Mouse (Mus musculus) heart, adult 2 months (tissue): Measurements from ENCODE around the gene Sspn. TPM values are rescaled to one million over a fixed set of nuclear protein-coding genes. Genes with fewer than 3 reads are reported as not detected.
A peak's percentile ranks its signal among the peaks of the same experiment; 100 is the strongest.

ENCODE experiments used
- DNase-seq, 2 experiments: peaks; one replicate each; pipeline ENCODE4 v3.0.0; 2021
- H3K27ac ChIP-seq: fragments of 200-600 bp; 2 replicates; pipeline ENCODE4 v1.8.1; 2022
- H3K27me3 ChIP-seq: fragments of 200-500 bp; 2 replicates; pipeline ENCODE4 v1.6.1; 2012; ENCODE audit warnings: mild to moderate bottlenecking, low read length, inconsistent platforms, mixed read lengths; ENCODE audit not compliant: control insufficient read depth, insufficient read depth
- H3K36me3 ChIP-seq: fragments of 200-500 bp; 2 replicates; pipeline ENCODE4 v1.6.1; 2012; ENCODE audit warnings: low read length, inconsistent platforms; ENCODE audit not compliant: control insufficient read depth, insufficient read depth
- H3K4me1 ChIP-seq: fragments of 200-500 bp; 2 replicates; pipeline ENCODE4 v1.6.1; 2011; ENCODE audit warnings: low read length; ENCODE audit not compliant: control insufficient read depth, insufficient read depth
- H3K4me3 ChIP-seq: fragments of 200-600 bp; 2 replicates; pipeline ENCODE4 v1.8.1; 2022
- H3K79me2 ChIP-seq: fragments of 200-500 bp; replicated peaks from 2 replicates; pipeline ENCODE4 v1.6.1; 2012; ENCODE audit warnings: mild to moderate bottlenecking, inconsistent platforms, low read length, moderate library complexity, mixed read lengths; ENCODE audit not compliant: control insufficient read depth, insufficient read depth
- H3K9ac ChIP-seq: fragments of 200-500 bp; 2 replicates; pipeline ENCODE4 v1.6.1; 2012; ENCODE audit warnings: low read depth, mild to moderate bottlenecking, control low read depth, inconsistent platforms, low read length, mixed read lengths
- CTCF ChIP-seq: fragments of 200-600 bp; IDR thresholded peaks from 2 replicates; pipeline ENCODE4 v1.8.1; 2022; ENCODE audit warnings: antibody characterized with exemption, mild to moderate bottlenecking, moderate library complexity
- EP300 ChIP-seq: fragments of 200-500 bp; IDR thresholded peaks from 2 replicates; pipeline ENCODE4 v1.6.1; 2011; ENCODE audit warnings: low read depth, low read length, control low read depth; ENCODE audit not compliant: insufficient read depth
- POLR2A ChIP-seq: fragments of 200-500 bp; IDR thresholded peaks from 2 replicates; pipeline ENCODE4 v1.6.1; 2011; ENCODE audit warnings: mild to moderate bottlenecking, low read depth, low read length, control low read depth; ENCODE audit not compliant: insufficient read depth
- WGBS: fragments of 180-500 bp; shearing (Covaris S2); methylation state at CpG from one replicate; pipeline ENCODE4 v1.1.7; 2018; 5-methylcytosine and 5-hydroxymethylcytosine counted together
- intact Hi-C: fragments of 180-260 bp; cut with DNase I; formaldehyde crosslinking; loops from one replicate; pipeline ENCODE4 v1.15.1; 2025
- polyA plus RNA-seq: library from polyadenylated mRNA; depleted of rRNA; stranded (reverse); fragments of >200 nt; gene quantifications from 2 replicates; pipeline ENCODE4 v1.2.3, GENCODE M21; 2012
- total RNA-seq, 2 experiments: library from RNA; stranded (reverse); gene quantifications; 2 replicates each; pipeline ENCODE4 v1.2.3; 2021

Gene Sspn
- total and polyA plus RNA-seq, 3 experiments, result 62.1 to 114 (median 104) TPM

DNA sequence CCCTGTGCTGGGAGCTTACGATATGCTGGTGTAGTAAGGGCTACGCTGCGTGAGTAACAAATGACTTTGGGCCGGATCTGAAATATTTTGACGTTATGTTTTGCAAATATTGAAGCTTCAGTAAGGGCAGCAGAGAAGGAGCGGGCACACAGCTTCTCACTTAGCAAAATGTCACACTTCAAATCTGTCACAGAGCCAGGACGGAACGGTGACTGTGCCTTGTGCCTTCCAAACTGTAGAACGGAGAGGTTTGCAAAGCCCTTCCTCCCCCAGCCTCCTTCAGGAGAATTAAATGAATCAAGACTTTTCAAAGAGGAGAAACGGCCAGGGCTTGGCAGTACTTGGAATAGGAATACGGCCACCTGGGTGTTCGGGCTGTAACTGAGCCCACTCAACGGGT lies 32.5 kb downstream of the Sspn start:
- intact Hi-C loops, result no loop called here
- Histone ChIP-seq H3K27me3 (no peaks in the 10 kb centered on the region), H3K4me1 (peaks cover 6% of the 10 kb centered on the region), H3K4me3 (no peak overlapping the region), H3K79me2 (no peaks in the 10 kb centered on the region), H3K36me3 (peaks cover 3% of the 10 kb centered on the region; the same call in 1 of the 2 replicates), H3K9ac (no peak overlapping the region), H3K27ac (peak overlapping the region; percentile 41; the same call in 1 of the 2 replicates)
- peak in 1 of 2 experiments; percentile 21 for DNase-seq
- TF ChIP-seq EP300 (no peak), POLR2A (no peak), CTCF (no peak)
- 71% methylated on average over 13 of the region's 13 CpGs for WGBS

DNA sequence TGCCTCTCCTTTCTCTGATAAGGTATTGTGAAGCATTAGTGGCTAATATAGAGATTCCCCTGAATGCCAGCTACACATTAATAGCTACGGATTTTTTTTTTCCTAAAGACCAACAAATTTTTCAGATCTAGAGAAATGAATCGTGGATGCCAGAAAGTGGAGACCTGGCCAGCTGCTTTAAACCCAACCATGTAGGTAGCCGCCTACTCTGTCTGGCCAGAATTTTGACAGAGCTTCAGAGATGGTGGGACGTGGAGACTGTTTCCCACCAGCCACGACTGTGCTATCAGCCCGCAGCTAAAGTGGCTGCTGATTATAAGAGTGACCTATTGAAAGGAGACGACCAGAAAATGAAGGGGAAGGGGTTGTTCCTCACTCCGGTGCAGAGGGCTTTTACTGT lies 36.3 kb downstream of the Sspn start:
- peak overlapping the region; percentile 83 for H3K27ac ChIP-seq
- H3K79me2 ChIP-seq, result no peaks in the 10 kb centered on the region
- H3K36me3 ChIP-seq, result peaks cover 3% of the 10 kb centered on the region; the same call in 1 of the 2 replicates
- 45% methylated on average over 8 of the region's 8 CpGs for WGBS
- H3K27me3 ChIP-seq, result no peaks in the 10 kb centered on the region
- H3K4me3 ChIP-seq, result no peak overlapping the region
- intact Hi-C loops, result no loop called here
- no peak overlapping the region for H3K9ac ChIP-seq
- TF ChIP-seq POLR2A (no peak), EP300 (no peak), CTCF (no peak)
- H3K4me1 ChIP-seq, result peaks cover 8% of the 10 kb centered on the region
- no peak for DNase-seq

DNA sequence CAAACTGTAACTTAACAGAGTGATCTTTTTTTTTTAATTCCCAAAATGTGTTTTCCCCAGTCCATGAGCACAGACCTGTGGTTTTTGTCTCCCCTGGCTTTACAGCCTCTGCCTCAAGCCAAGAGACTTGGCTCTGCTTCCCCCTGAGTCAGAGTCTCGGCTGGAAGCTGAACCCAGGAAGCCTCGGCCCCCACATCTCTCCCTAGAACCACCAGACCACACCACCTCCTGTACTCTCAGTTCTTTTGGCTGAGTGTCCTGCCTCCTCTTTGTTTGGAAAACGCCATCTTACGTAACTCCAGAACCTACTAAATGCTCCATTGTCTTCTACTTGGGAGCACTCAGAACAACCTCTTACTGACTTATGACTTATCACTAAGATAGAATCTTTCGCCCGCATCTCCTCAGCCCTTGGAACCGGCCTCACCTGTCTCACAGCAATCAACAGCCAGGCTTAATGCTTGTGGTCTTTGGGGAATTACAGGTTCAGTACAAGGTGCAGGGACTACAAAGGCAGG lies 36.9 kb downstream of the Sspn start:
- no peak overlapping the region for H3K9ac ChIP-seq
- 30% methylated on average over 7 of the region's 7 CpGs for WGBS
- H3K27me3 ChIP-seq, result no peaks in the 10 kb centered on the region
- H3K4me1 ChIP-seq, result peaks cover 10% of the 10 kb centered on the region
- peak; percentile 70 to 76 for DNase-seq
- peak overlapping the region; percentile 83 for H3K27ac ChIP-seq
- H3K79me2 ChIP-seq, result no peaks in the 10 kb centered on the region
- peaks cover 3% of the 10 kb centered on the region; the same call in 1 of the 2 replicates for H3K36me3 ChIP-seq
- TF ChIP-seq POLR2A, result no peak
- peak; percentile 54; the same call in 1 of the 2 replicates for TF ChIP-seq EP300
- no peak overlapping the region for H3K4me3 ChIP-seq
- intact Hi-C loops, result no loop called here

DNA sequence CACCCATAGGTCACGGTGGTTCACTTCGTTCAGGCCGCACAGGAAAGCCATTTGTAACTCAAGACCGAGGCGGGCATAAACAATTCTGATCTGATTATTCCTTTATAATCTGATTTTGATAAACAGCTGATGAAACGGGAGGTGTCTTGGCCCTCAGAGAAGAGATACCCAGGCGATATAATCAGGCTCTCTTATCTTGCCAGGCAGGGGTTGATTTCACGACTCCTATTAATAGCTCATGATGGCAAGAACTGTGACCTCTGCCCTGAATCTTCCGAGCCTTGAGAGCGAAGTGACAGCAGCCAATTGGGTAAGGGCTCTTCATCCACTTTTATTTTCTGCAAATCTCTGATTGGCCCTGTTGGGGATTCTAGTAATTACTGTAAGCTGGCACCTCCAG lies 37.4 kb downstream of the Sspn start:
- TF ChIP-seq POLR2A (no peak), EP300 (no peak), CTCF (no peak)
- Histone ChIP-seq H3K9ac (no peak overlapping the region), H3K27ac (peak overlapping the region; percentile 83), H3K36me3 (peaks cover under 1% of the 10 kb centered on the region; the same call in 1 of the 2 replicates), H3K4me3 (no peak overlapping the region), H3K27me3 (no peaks in the 10 kb centered on the region), H3K4me1 (peaks cover 10% of the 10 kb centered on the region), H3K79me2 (no peaks in the 10 kb centered on the region)
- DNase-seq, result peak in 1 of 2 experiments; percentile 35
- WGBS, result 42% methylated on average over 10 of the region's 10 CpGs
- intact Hi-C loops, result no loop called here

DNA sequence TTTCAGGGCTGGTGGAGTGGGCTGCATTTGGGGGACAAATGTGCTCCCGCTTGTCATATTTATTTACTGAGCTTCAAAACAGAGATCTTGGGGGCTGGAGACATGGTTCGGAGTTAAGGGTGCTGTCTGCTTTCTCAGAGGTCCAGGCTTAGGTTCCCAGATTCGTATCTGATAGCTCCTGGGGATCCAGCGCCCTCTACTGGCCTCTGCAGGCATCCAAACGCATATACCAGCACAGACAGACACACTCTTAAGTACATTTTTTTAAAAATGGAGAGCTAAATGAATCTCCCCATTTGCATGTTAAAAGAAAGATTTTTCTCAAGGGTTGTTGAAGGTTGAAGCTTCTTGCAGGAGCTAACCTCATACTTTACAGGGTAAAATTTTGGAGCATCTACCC lies 38.1 kb downstream of the Sspn start:
- intact Hi-C loops, result no loop called here
- no peaks in the 10 kb centered on the region for H3K79me2 ChIP-seq
- no peak overlapping the region for H3K9ac ChIP-seq
- no peak for DNase-seq
- H3K27me3 ChIP-seq, result no peaks in the 10 kb centered on the region
- H3K4me1 ChIP-seq, result peaks cover 10% of the 10 kb centered on the region
- H3K36me3 ChIP-seq, result no peaks in the 10 kb centered on the region
- peak overlapping the region; percentile 83 for H3K27ac ChIP-seq
- no peak overlapping the region for H3K4me3 ChIP-seq
- 84% methylated on average over 5 of the region's 5 CpGs for WGBS
- no peak for TF ChIP-seq POLR2A
- TF ChIP-seq CTCF, result peak; percentile 49

DNA sequence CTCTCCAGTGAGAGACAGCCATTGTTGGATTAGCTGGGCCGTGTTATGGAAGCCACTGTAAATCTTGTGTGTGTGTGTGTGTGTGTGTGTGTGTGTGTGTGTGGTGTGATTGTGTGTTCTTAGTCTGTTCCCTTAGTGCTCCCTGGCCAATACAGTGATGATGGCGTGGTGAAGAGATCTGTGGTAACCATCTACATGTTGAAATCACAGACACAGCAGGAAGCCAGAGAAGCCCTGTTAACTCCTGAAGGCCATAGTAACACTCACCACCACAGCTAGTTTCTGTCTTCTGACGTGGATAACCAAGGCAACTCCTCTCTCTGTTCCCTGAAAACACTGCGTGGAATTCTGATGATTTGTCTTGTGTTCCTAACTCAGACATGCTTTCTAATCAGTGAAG lies 40.7 kb downstream of the Sspn start:
- Histone ChIP-seq H3K79me2 (no peaks in the 10 kb centered on the region), H3K4me1 (peaks cover 11% of the 10 kb centered on the region), H3K27ac (no peak overlapping the region), H3K4me3 (no peak overlapping the region), H3K36me3 (no peaks in the 10 kb centered on the region), H3K9ac (no peak overlapping the region), H3K27me3 (no peaks in the 10 kb centered on the region)
- TF ChIP-seq POLR2A, result no peak
- TF ChIP-seq CTCF, result no peak
- TF ChIP-seq EP300, result no peak
- no peak for DNase-seq
- 77% methylated on average over 4 of the region's 4 CpGs for WGBS
- intact Hi-C loops, result no loop called here
